ENCODE assay signal across 7 mouse cellular contexts in genomic region chr10:25023601-25024157, GRCm38 (mm10).
DNase-seq lines count a peak whose midpoint lies in the region; ATAC-seq lines count a peak whose summit lies in the region.

No protein-coding gene starts in this region.

- ATAC-seq in megakaryocyte, adult 5-6 weeks (ENCODE audit: poor library complexity, severe bottlenecking): no peak

- intact Hi-C loops in left cerebral cortex, postnatal 10 days (cut with DNase I): no loop called here

- DNase-seq in ovary, adult 18-20 months (ENCODE audit: low spot score): peak; percentile 17
- DNase-seq in ovary, postnatal 10 days (ENCODE audit: low spot score): no peak
- DNase-seq in cerebellum, postnatal 10 days: peak; percentile 57 to 63
- peak; percentile 10 for DNase-seq in gastrocnemius, postnatal 25 days
- DNase-seq in left cerebral cortex, postnatal 10 days (ENCODE audit: extremely low spot score in 1 of 2, low spot score in 2 of 2): peak; percentile 29 to 67
- no peak for DNase-seq in spleen, postnatal 14 days (ENCODE audit: low spot score in 2 of 2)

Comparison
In these comparisons a context has a peak if more than half of its experiments do, and no peak if none do; other contexts are left out.
1. DNase-seq: peak in ovary, adult 18-20 months (single experiment), cerebellum, postnatal 10 days (2 of 2), gastrocnemius, postnatal 25 days (single experiment) and left cerebral cortex, postnatal 10 days (2 of 2); none in ovary, postnatal 10 days (single experiment) and spleen, postnatal 14 days (0 of 2).